Mouse (Mus musculus) splenic B cell, adult 2 months (primary cell): ENCODE measurements around the gene Rfx4.

Experiments
- DNase-seq: peaks from one replicate; pipeline ENCODE4 v3.0.0-alpha.2; 2011; ENCODE audit warnings: low read depth, low spot score
- H3K27me3 ChIP-seq: 2 replicates; pipeline ENCODE4 v1.6.1; 2012; ENCODE audit warnings: mild to moderate bottlenecking, low read length, moderate library complexity, mixed read lengths; ENCODE audit not compliant: control insufficient read depth, poor library complexity, insufficient read depth, severe bottlenecking
- H3K36me3 ChIP-seq: 2 replicates; pipeline ENCODE4 v1.6.1; 2012; ENCODE audit warnings: mild to moderate bottlenecking, low read length, moderate library complexity, mixed read lengths; ENCODE audit not compliant: control insufficient read depth, poor library complexity, insufficient read depth, severe bottlenecking

The Rfx4 gene

GRCm38 (mm10) chr10:84730956-84731355 is 24.9 kb upstream of the Rfx4 start:
- H3K27me3 ChIP-seq = no peaks in the 10 kb centered on the region
- no peak for DNase-seq
- peaks cover 1% of the 10 kb centered on the region; the same call in 1 of the 2 replicates for H3K36me3 ChIP-seq

GRCm38 (mm10) chr10:84733511-84733910 is 22.4 kb upstream of the Rfx4 start:
- DNase-seq = no peak
- Histone ChIP-seq H3K27me3 (no peaks in the 10 kb centered on the region), H3K36me3 (no peaks in the 10 kb centered on the region)

- H3K27me3 ChIP-seq = no peaks in the 10 kb centered on the region; the same call in 1 of the 2 replicates
- DNase-seq = no peak
- no peaks in the 10 kb centered on the region for H3K36me3 ChIP-seq
These were observed 744 bp upstream of the Rfx4 start for GRCm38 (mm10) chr10:84754851-84755785.

GRCm38 (mm10) chr10:84756435-84757095 is 703 bp downstream of the Rfx4 start:
- Histone ChIP-seq H3K27me3 (no peaks in the 10 kb centered on the region; the same call in 1 of the 2 replicates), H3K36me3 (no peaks in the 10 kb centered on the region)
- DNase-seq = peak; percentile 38

- Histone ChIP-seq H3K27me3 (no peaks in the 10 kb centered on the region; the same call in 1 of the 2 replicates), H3K36me3 (no peaks in the 10 kb centered on the region)
- DNase-seq = no peak
These were observed 1.8 kb downstream of the Rfx4 start for GRCm38 (mm10) chr10:84757426-84758199.

GRCm38 (mm10) chr10:84758200-84758468 is 2.3 kb downstream of the Rfx4 start:
- no peak for DNase-seq
- no peaks in the 10 kb centered on the region for H3K36me3 ChIP-seq

GRCm38 (mm10) chr10:84758483-84759431 is 2.9 kb downstream of the Rfx4 start:
- Histone ChIP-seq H3K36me3 (no peaks in the 10 kb centered on the region), H3K27me3 (no peaks in the 10 kb centered on the region; the same call in 1 of the 2 replicates)
- DNase-seq = no peak

More at GRCm38 (mm10) chr10:84758200-84758468, 2.3 kb downstream of the Rfx4 start:
- H3K27me3 ChIP-seq = no peaks in the 10 kb centered on the region; the same call in 1 of the 2 replicates

GRCm38 (mm10) chr10:84759511-84760117 is 3.8 kb downstream of the Rfx4 start:
- Histone ChIP-seq H3K36me3 (no peaks in the 10 kb centered on the region), H3K27me3 (no peaks in the 10 kb centered on the region; the same call in none of the 2 replicates)
- no peak for DNase-seq

GRCm38 (mm10) chr10:84760118-84761111 is 4.6 kb downstream of the Rfx4 start:
- no peak for DNase-seq
- no peaks in the 10 kb centered on the region for H3K36me3 ChIP-seq
- no peaks in the 10 kb centered on the region; the same call in none of the 2 replicates for H3K27me3 ChIP-seq

GRCm38 (mm10) chr10:84768766-84769165 is 12.9 kb downstream of the Rfx4 start:
- peak; percentile 36 for DNase-seq
- Histone ChIP-seq H3K36me3 (no peaks in the 10 kb centered on the region), H3K27me3 (no peaks in the 10 kb centered on the region; the same call in 1 of the 2 replicates)

- no peaks in the 10 kb centered on the region for H3K27me3 ChIP-seq
- no peak for DNase-seq
- H3K36me3 ChIP-seq = no peaks in the 10 kb centered on the region
These were observed 16.7 kb downstream of the Rfx4 start for GRCm38 (mm10) chr10:84772380-84773130.

- H3K27me3 ChIP-seq = no peaks in the 10 kb centered on the region
- no peaks in the 10 kb centered on the region for H3K36me3 ChIP-seq
- no peak for DNase-seq
These were observed 18.0 kb downstream of the Rfx4 start for GRCm38 (mm10) chr10:84773889-84774288.
